Mouse (Mus musculus): ENCODE results near the gene Pcca.

GRCm38 (mm10) chr14:122765951-122766350, 231.8 kb downstream of the Pcca start:
- TF ChIP-seq USF1 (IDR thresholded peaks at IDR 0.05; ENCODE audit: low read depth), result no peak
- TF ChIP-seq CEBPB (IDR thresholded peaks at IDR 0.05; ENCODE audit: insufficient read depth, poor library complexity, severe bottlenecking), result no peak
- no peak for TF ChIP-seq POLR2AphosphoS2 (IDR thresholded peaks at IDR 0.05; ENCODE audit: insufficient read length, low read depth)
- TF ChIP-seq MAX (IDR thresholded peaks at IDR 0.05; ENCODE audit: low read depth), result no peak
- no peak for TF ChIP-seq POLR2A (IDR thresholded peaks at IDR 0.05; ENCODE audit: insufficient read length, low read depth)

Measured in myocyte (in vitro differentiated cells).